Mouse (Mus musculus) midbrain, postnatal 0 days (tissue): ENCODE measurements around the gene Map3k6. TPM values are rescaled to one million over a fixed set of nuclear protein-coding genes. Genes with fewer than 3 reads are reported as not detected.

Source experiments
- ATAC-seq: fragments of 200-750 bp; cut with Nextera tagmentation; 2 replicates; pipeline ENCODE4 v1.8.0; 2017; ENCODE audit warnings: moderate number of reproducible peaks, mild to moderate bottlenecking, moderate TSS enrichment, moderate library complexity; ENCODE audit not compliant: low FRiP score
- DNase-seq: peaks from one replicate; pipeline ENCODE4 v3.0.0-alpha.2; 2015; ENCODE audit warnings: low spot score
- H3K27ac ChIP-seq: fragments of 300-500 bp; sonication (generic); 2 replicates; pipeline ENCODE4 v1.5.1; 2014; ENCODE audit warnings: low read depth, mild to moderate bottlenecking, low read length, mixed read lengths
- H3K27me3 ChIP-seq: fragments of 300-500 bp; sonication (generic); 2 replicates; pipeline ENCODE4 v1.6.1; 2014; ENCODE audit warnings: low read length, control low read depth, mixed read lengths; ENCODE audit not compliant: insufficient read depth
- H3K36me3 ChIP-seq: fragments of 300-500 bp; sonication (generic); 2 replicates; pipeline ENCODE4 v1.6.1; 2014; ENCODE audit warnings: low read length, control low read depth, mixed read lengths; ENCODE audit not compliant: insufficient read depth
- H3K4me1 ChIP-seq: fragments of 300-500 bp; sonication (generic); 2 replicates; pipeline ENCODE4 v1.6.1; 2014; ENCODE audit warnings: mild to moderate bottlenecking, control low read depth, antibody characterized with exemption, low read length, mixed read lengths; ENCODE audit not compliant: insufficient read depth
- H3K4me2 ChIP-seq: fragments of 300-500 bp; sonication (generic); 2 replicates; pipeline ENCODE4 v1.6.1; 2014; ENCODE audit warnings: low read depth, mild to moderate bottlenecking, low read length, mixed read lengths; ENCODE audit not compliant: poor library complexity, severe bottlenecking
- H3K4me3 ChIP-seq: fragments of 300-500 bp; sonication (generic); 2 replicates; pipeline ENCODE4 v1.5.1; 2014; ENCODE audit warnings: low read depth, mild to moderate bottlenecking, low read length, moderate library complexity
- H3K9ac ChIP-seq: fragments of 300-500 bp; sonication (generic); replicated peaks from 2 replicates; pipeline ENCODE4 v1.6.1; 2014; ENCODE audit warnings: mild to moderate bottlenecking, low read length, moderate library complexity, mixed read lengths; ENCODE audit not compliant: poor library complexity, severe bottlenecking
- H3K9me3 ChIP-seq: fragments of 300-500 bp; sonication (generic); 2 replicates; pipeline ENCODE4 v1.6.1; 2016; ENCODE audit warnings: low read length, control low read depth
- CTCF ChIP-seq: IDR thresholded peaks from 2 replicates; pipeline ENCODE4 v1.5.1; 2016; ENCODE audit warnings: antibody characterized with exemption, mild to moderate bottlenecking
- WGBS: fragments of 180-500 bp; shearing (Covaris S2); extraction: QIAGEN DNeasy Blood & Tissue Kit; methylation state at CpG from one replicate; pipeline ENCODE4 v1.1.7; 2014; 5-methylcytosine and 5-hydroxymethylcytosine counted together
- microRNA-seq: library from miRNA; unstranded; fragments of <30 nt; microRNA quantifications from one replicate; pipeline ENCODE4, GENCODE M21; 2016; ENCODE audit warnings: borderline number of aligned reads
- polyA plus RNA-seq: library from polyadenylated mRNA; unstranded; fragments of >200 nt; fragmentation: Nextera tagmentation; extraction: Ambion mirVana; gene quantifications from 2 replicates; pipeline ENCODE4 v1.2.1, GENCODE M21; 2015
- total RNA-seq: library from RNA; depleted of rRNA; stranded (reverse); fragments of >200 nt; gene quantifications from 2 replicates; pipeline ENCODE4 v1.2.3, GENCODE M21; 2014; rRNA removed

The Map3k6 gene
- total and polyA plus RNA-seq, 2 experiments from 2014 or later = 4.1 to 7.6 TPM

GRCm38 (mm10) chr4:133298516-133299365 is 58.1 kb downstream of the Map3k6 start:
- peaks cover 42% of the 10 kb centered on the region for H3K36me3 ChIP-seq
- 40% methylated on average over 12 of the region's 12 CpGs for WGBS
- peak; percentile 38; the same call in 1 of the 2 replicates for ATAC-seq

GRCm38 (mm10) chr4:133299701-133300100 is 59.1 kb downstream of the Map3k6 start:
- Histone ChIP-seq H3K9ac (no peak overlapping the region; the same call in 1 of the 2 replicates), H3K4me3 (no peak overlapping the region), H3K27me3 (no peaks in the 10 kb centered on the region), H3K4me2 (no peak overlapping the region), H3K9me3 (no peaks in the 10 kb centered on the region), H3K36me3 (peaks cover 44% of the 10 kb centered on the region), H3K4me1 (no peaks in the 10 kb centered on the region), H3K27ac (peak overlapping the region; percentile 14; the same call in 1 of the 2 replicates)
- peak; percentile 88 for DNase-seq
- TF ChIP-seq CTCF = no peak
- WGBS = 57% methylated on average over 5 of the region's 5 CpGs
- ATAC-seq = peak; percentile 22; the same call in 1 of the 2 replicates

More at GRCm38 (mm10) chr4:133298516-133299365, 58.1 kb downstream of the Map3k6 start:
- DNase-seq = peak; percentile 87
- H3K4me1 ChIP-seq = no peaks in the 10 kb centered on the region
- no peaks in the 10 kb centered on the region for H3K27me3 ChIP-seq
- TF ChIP-seq CTCF = no peak
- no peak overlapping the region for H3K4me2 ChIP-seq
- H3K9ac ChIP-seq = no peak overlapping the region
- no peak overlapping the region for H3K4me3 ChIP-seq
- no peaks in the 10 kb centered on the region for H3K9me3 ChIP-seq
- H3K27ac ChIP-seq = peak overlapping the region; percentile 14; the same call in 1 of the 2 replicates

- Histone ChIP-seq H3K27ac (no peak overlapping the region), H3K9ac (no peak overlapping the region), H3K4me1 (no peaks in the 10 kb centered on the region), H3K27me3 (no peaks in the 10 kb centered on the region), H3K4me3 (no peak overlapping the region), H3K4me2 (no peak overlapping the region), H3K36me3 (peaks cover 44% of the 10 kb centered on the region), H3K9me3 (no peaks in the 10 kb centered on the region)
- 89% methylated on average over 11 of the region's 11 CpGs for WGBS
- ATAC-seq (no peak), DNase-seq (no peak)
- TF ChIP-seq CTCF = no peak
Observed at GRCm38 (mm10) chr4:133300421-133300820, 59.8 kb downstream of the Map3k6 start.

- H3K9ac ChIP-seq = no peak overlapping the region
- peaks cover 38% of the 10 kb centered on the region for H3K36me3 ChIP-seq
- no peaks in the 10 kb centered on the region for H3K4me1 ChIP-seq
- peak; percentile 14; the same call in 1 of the 2 replicates for ATAC-seq
- 21% methylated on average over 4 of the region's 4 CpGs for WGBS
- H3K27me3 ChIP-seq = no peaks in the 10 kb centered on the region
- H3K27ac ChIP-seq = no peak overlapping the region
- DNase-seq = peak; percentile 80
- no peak overlapping the region for H3K4me3 ChIP-seq
- H3K9me3 ChIP-seq = no peaks in the 10 kb centered on the region
- peak; percentile 96 for TF ChIP-seq CTCF
- H3K4me2 ChIP-seq = no peak overlapping the region
Observed at GRCm38 (mm10) chr4:133301802-133302201, 61.2 kb downstream of the Map3k6 start.

Small RNAs within 50 kb of the gene (microRNA-seq; reads per million reads assigned to microRNA genes)
- gene Mir7017 = 1.7 reads per million

Other genes starting within 250 kb of the Map3k6 start
- 105 and 115 TPM in 2 replicates for gene Ahdc1, start 229.6 kb upstream of the Map3k6 start, total RNA-seq
- gene Ahdc1, start 229.6 kb upstream of the Map3k6 start, polyA plus RNA-seq = 9.2 and 11.0 TPM in 2 replicates
- 18.3 and 19.6 TPM in 2 replicates for gene Wasf2, start 110.3 kb upstream of the Map3k6 start, total RNA-seq
- 19.1 and 26.0 TPM in 2 replicates for gene Wasf2, start 110.3 kb upstream of the Map3k6 start, polyA plus RNA-seq
- gene Cd164l2, start 28.7 kb upstream of the Map3k6 start, total RNA-seq = 3.9 and 5.9 TPM in 2 replicates
- gene Cd164l2, start 28.7 kb upstream of the Map3k6 start, polyA plus RNA-seq = 10.6 and 11.0 TPM in 2 replicates
- 3.2 and 10.8 TPM in 2 replicates for gene Gpr3, start 28.3 kb upstream of the Map3k6 start, total RNA-seq
- 3.9 and 4.5 TPM in 2 replicates for gene Gpr3, start 28.3 kb upstream of the Map3k6 start, polyA plus RNA-seq
- 1.6 TPM in 1 of 2 replicates, not detected in the other for gene Sytl1, start 22.3 kb downstream of the Map3k6 start, total RNA-seq
- gene Sytl1, start 22.3 kb downstream of the Map3k6 start, polyA plus RNA-seq = 0.21 and 0.26 TPM in 2 replicates
- 129 and 130 TPM in 2 replicates for gene Tmem222, start 37.0 kb downstream of the Map3k6 start, total RNA-seq
- gene Tmem222, start 37.0 kb downstream of the Map3k6 start, polyA plus RNA-seq = 138 and 143 TPM in 2 replicates
- gene Wdtc1, start 112.7 kb downstream of the Map3k6 start, total RNA-seq = 43.0 and 54.8 TPM in 2 replicates
- gene Wdtc1, start 112.7 kb downstream of the Map3k6 start, polyA plus RNA-seq = 14.4 and 15.6 TPM in 2 replicates
- 29.5 and 34.9 TPM in 2 replicates for gene Slc9a1, start 128.9 kb downstream of the Map3k6 start, total RNA-seq
- 11.8 and 12.8 TPM in 2 replicates for gene Slc9a1, start 128.9 kb downstream of the Map3k6 start, polyA plus RNA-seq
- gene Tent5b, start 239.3 kb downstream of the Map3k6 start, total RNA-seq = 0.77 and 1.2 TPM in 2 replicates
- 0.27 and 0.49 TPM in 2 replicates for gene Tent5b, start 239.3 kb downstream of the Map3k6 start, polyA plus RNA-seq